Mouse (Mus musculus): ENCODE results near the gene Ptprr.

Gene Ptprr

GRCm38 (mm10) chr10:116199035-116199434 lies 181.0 kb downstream of the Ptprr start:
- no peak for DNase-seq

- DNase-seq = no peak
These were observed 183.5 kb downstream of the Ptprr start for GRCm38 (mm10) chr10:116201542-116201941.

DNA sequence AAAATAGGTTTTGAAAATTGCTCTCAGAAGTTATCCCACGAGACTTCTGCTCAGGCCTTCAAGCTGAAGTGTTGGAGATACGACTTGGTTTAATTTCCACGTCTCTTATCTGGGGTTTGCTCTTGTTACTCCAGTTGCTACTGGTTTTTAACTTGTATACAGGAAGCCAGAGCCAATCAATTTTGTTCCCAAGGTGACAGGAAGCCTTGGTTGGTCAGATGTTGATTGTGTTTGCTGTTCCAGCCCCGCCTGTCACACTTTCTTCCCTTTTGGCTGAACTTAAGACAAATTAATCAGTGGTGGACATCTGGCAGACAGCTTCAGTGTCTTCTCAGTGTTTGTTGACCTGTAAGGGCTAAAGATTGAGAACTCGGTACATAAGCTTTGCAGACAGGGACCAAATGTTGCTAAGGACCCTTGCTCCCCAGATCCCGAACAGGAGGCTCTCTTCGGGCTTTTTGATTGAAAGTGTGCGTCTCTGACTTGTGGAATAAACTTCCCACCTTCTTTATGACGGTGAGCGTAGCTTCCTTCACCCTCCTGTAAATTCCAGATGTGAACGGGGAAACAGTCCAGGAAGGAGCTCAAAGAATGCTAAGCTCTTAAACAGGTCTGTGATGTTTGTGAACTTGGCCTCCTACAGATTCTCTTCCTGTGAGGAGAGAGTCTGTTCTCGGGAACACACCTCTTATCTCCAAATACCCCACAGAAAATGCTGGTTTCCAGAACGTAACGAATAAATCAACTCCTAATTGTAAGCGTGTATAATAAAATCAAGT lies 187.8 kb downstream of the Ptprr start:
- DNase-seq = peak; percentile 67

DNA sequence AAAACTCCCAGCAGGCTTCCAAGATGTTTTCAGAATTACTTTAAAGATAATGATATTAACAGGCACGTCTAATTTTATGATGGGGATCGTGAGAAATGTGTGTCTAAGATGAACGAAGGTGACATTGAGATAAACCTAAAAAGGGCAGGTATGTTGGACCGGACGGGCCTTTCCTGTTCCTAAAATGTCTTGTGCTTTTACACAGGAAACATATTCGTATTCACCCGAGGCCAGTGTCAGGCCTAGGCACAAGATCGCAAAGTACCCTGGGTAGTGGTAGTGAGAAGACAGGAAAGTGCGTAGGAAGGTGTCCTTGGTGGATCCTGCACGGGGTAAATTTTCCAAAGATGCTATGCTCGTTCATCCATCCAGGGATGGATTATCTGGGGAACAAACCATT lies 188.4 kb downstream of the Ptprr start:
- no peak for DNase-seq

GRCm38 (mm10) chr10:116207987-116208726 lies 190.1 kb downstream of the Ptprr start:
- peak; percentile 36 for DNase-seq

- DNase-seq = peak; percentile 45
These were observed 190.7 kb downstream of the Ptprr start for GRCm38 (mm10) chr10:116208727-116209115.

DNA sequence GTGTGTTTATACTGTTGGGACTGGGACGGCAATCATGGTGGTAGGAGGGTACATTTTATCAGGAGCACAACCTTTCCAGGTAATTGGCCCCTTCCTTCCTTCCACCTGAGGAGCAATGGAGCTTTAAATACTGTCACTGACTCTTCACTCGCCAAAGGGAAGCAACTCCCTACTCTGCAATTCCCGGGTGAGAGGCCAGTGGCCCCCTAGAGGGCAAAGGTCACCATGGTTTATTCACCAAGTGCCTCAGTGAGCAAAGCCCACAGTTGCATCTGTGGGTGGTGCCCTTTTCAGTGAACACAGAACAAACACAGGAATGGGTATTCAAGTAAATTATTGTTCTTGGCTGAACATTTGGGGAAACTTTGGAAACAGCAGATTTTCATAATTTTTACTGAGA lies 194.1 kb downstream of the Ptprr start:
- DNase-seq = peak; percentile 26

DNA sequence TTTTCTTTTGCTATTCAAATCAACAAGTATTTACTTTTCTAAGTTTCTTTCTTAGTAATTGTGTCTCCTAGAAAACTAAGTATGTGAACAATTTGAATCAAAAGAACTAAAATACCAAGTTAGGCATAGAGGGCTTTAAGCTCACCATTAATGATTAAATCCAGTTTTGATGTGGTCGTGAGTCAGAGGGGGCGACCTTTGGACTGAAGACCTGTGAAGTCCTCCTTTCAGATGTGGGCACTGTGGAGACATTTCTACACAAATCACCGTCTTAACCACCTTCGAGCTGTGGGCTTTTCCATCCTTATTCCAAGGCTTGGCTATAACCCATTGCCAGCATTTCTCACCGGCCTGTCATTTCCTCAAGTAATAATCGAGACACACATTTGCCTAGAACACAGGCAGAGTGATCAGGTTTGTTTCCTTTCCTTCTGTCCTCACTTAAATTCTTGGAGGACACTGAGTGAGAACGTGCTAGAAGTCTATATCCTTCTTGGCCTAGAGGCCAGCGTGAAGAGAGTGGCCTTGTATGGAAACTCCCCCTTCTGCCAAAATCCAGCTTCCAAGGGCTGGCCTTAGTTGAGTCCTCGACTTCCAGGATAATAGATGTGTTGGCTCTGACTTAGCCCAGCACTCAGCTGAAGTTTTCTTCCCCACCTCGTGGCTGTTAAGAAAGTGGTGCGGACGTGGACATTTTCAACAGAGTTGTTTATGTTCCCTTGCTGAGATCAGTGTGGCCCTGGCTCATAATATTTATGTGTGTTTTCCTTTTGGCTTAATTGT lies 202.5 kb downstream of the Ptprr start:
- DNase-seq = peak; percentile 81

- no peak for DNase-seq
These were observed 217.3 kb downstream of the Ptprr start for GRCm38 (mm10) chr10:116235299-116235698.

DNA sequence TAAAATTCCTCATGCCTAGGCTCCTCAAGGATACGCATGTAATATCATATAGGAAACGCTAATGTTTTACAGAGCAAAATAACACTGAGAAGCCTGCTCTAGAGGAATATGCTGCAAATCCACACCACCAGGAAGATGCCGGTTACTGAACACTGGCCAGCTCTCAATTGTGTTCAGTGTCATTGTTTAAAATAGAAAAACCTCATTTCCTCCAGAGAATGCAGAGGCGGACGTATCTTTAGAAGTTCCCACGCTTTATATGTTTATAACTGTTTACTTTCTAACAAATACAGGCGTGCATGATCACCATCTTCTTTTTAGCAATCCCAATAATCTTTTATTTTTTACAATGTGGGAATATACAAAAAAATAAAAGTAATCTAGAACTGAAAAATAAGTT lies 224.2 kb downstream of the Ptprr start:
- no peak for DNase-seq

- no peak for DNase-seq
These were observed 225.4 kb downstream of the Ptprr start for GRCm38 (mm10) chr10:116243373-116243772.

DNA sequence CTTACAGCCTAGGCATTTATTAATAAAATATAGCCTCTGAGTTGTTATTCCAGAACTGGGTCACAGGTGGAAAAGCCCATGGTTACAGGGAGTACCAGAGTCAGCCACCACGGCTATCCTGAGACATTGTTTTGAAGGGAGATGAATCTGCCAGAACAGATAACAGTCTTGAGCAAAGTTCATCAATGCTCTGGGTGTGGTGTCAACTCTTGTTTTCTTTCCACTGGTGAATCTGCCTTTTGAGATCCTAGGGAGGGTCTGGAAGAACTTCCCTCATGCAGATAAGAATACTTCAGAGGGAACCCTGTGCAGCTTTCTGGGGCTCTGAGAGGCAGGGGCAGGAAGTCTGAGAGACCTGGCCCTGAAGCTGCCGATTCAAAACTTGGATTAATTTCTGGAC lies 227.6 kb downstream of the Ptprr start:
- DNase-seq = no peak

GRCm38 (mm10) chr10:116252668-116253067 lies 234.7 kb downstream of the Ptprr start:
- DNase-seq = no peak

DNA sequence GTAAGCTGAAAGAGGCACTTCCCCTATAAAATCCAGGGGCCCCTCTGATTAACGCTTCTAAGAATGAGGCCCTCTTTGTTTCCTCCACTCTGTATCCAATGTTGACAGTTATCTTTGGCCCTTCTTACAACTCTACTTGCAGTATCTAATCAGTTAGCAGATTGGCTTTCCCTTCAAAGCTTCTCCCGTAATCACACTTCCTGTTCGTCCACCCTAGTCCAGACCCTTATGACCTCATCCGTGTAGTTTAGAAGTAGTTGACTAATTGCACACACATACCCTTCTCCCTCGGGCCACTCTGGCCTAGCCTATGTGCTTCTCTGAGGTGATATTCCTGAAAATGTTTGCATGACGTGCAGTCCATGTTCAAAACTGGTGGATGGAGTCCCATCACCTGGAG lies 236.0 kb downstream of the Ptprr start:
- DNase-seq = no peak

- no peak for DNase-seq
These were observed 241.3 kb downstream of the Ptprr start for GRCm38 (mm10) chr10:116259298-116259697.

DNA sequence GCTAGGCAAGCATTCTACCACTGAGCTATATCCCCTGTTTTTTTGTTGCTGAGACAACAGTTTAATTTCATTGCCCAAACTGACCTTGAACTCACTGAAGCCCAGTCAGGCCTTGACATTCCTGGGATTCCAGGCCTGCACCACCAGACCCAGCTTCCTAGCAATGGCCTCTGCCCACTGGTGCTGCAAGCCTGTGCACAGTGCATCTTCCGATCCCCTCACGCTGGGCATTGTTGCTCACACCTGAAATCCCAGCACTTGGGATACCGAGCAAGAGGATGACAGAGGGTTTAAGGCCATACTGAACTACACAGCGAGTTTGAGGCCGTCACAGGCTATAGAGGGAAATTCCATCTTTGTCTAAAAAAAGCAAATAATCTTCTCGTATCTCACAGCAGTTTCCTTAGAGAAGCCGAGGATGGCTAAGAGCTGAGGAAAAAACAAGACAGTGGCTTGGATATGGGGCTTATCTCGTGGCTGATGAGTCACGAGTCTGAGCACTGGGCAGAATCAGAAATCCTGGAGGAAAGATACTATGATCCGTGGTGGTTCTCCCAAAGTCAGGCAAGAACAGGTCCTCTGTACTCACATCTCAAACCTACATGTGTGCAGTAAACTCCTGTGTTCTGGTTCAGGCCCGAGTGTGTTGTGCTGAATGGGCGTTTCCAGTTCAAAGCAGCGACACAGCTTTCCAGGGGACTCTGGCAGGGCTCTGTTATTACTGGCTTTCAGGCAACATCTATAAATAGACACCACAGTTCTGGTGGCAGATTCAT lies 242.8 kb downstream of the Ptprr start:
- peak; percentile 63 for DNase-seq

- DNase-seq = no peak
These were observed 243.5 kb downstream of the Ptprr start for GRCm38 (mm10) chr10:116261559-116261958.

- DNase-seq = no peak
These were observed 246.5 kb downstream of the Ptprr start for GRCm38 (mm10) chr10:116264521-116264920.

DNA sequence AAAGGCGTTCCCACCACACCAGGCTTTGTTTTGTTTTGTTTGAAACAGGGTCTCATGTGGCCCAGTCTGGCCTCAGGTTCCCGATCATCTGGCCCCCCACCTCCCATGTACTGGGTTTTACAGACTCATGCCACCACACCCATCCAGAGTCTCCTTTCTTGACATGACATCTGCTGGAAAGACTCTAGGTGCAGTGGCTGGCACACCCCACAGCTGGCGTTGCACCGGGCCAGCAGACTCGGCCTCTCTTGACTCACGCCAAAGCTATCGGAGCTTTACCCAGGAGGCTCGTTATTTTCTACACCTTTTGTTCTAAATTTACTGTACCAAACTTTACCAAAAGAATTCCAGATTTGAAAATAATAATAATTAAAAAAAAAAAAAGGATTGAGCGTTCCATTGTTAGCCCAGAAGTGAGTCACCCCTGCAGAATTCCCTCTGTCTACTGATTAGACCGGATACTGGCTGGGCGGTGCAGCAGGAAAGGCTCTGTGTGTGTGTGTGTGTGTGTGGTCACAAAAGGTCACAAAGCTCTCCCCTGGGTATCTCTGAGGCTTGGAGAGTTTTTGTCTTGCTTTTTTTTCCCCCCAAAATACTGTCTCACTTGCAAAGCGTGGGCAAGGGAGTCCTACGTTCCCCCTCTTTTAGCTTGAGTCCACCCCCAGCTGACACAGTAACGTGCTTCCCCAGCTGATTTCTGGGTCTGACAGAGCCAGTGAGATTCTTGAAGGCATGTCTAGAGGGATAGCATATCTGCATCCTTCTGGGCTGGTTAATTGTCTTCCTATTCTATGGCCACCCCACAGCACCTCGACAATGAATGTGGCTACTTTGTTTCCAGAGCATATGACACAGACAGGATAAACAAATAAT lies 248.8 kb downstream of the Ptprr start:
- peak; percentile 75 for DNase-seq

- peak; percentile 88 for DNase-seq
These were observed 249.4 kb downstream of the Ptprr start for GRCm38 (mm10) chr10:116267434-116267822.

DNA sequence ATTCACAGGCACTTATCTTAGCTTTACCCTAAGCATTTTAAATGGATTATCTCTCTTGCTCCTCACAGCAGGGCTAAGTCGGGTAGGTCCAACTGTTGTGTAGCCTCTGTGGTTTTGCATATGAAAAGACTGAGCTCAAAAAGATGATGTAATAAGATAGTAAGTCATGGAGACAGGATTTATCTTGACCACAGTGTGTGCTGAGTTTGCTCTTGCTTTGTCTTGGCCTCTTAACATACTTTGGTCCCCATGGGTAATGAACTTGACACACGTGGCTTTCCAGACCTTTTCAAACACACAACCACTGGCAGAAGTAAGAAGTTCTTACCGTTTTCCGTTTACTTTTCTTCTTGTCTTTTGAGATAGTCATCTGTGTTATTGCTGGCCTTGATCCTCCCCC lies 250.3 kb downstream of the Ptprr start:
- DNase-seq = no peak
